Mouse (Mus musculus) kidney, adult 2 months (tissue): Measurements from ENCODE around the gene Tcl1b5.

Experiments
- CTCF ChIP-seq: fragments of 200-500 bp; conservative IDR thresholded peaks from 2 replicates; pipeline ENCODE4 v1.5.1; 2011; ENCODE audit warnings: low read depth, mild to moderate bottlenecking, control low read depth, low read length, moderate library complexity, mixed read lengths; ENCODE audit not compliant: insufficient read depth, insufficient read length
- POLR2A ChIP-seq: fragments of 200-500 bp; IDR thresholded peaks from one replicate; pipeline ENCODE4 v1.6.1; 2011; ENCODE audit warnings: low read depth, low read length, control low read depth

GRCm38 (mm10) chr12:105126516-105126915 lies 49.6 kb upstream of the Tcl1b5 start:
- TF ChIP-seq CTCF: no peak
- TF ChIP-seq POLR2A: no peak
